Mouse (Mus musculus) forebrain, embryonic 14.5 days (tissue): ENCODE results near the gene Gsn. TPM values are rescaled to one million over a fixed set of nuclear protein-coding genes. Genes with fewer than 3 reads are reported as not detected.

Experiments
- ATAC-seq: fragments of 200-750 bp; cut with Nextera tagmentation; 2 replicates; pipeline ENCODE4 v1.8.0; 2017; ENCODE audit warnings: mild to moderate bottlenecking, moderate library complexity
- DNase-seq: peaks from one replicate; pipeline ENCODE4 v3.0.0-alpha.2; 2015; ENCODE audit warnings: low spot score
- H3K27ac ChIP-seq: fragments of 300-500 bp; sonication (generic); 2 replicates; pipeline ENCODE4 v1.5.1; 2014; ENCODE audit warnings: low read depth, mild to moderate bottlenecking, control low read depth, low read length, moderate library complexity
- H3K27me3 ChIP-seq: fragments of 300-500 bp; sonication (generic); replicated peaks from 2 replicates; pipeline ENCODE4 v1.6.1; 2014; ENCODE audit warnings: low read length, control low read depth, mixed read lengths; ENCODE audit not compliant: control insufficient read depth, insufficient read depth
- H3K36me3 ChIP-seq: fragments of 300-500 bp; sonication (generic); 2 replicates; pipeline ENCODE4 v1.6.1; 2014; ENCODE audit warnings: low read length, control low read depth; ENCODE audit not compliant: control insufficient read depth, insufficient read depth
- H3K4me1 ChIP-seq: fragments of 300-500 bp; sonication (generic); 2 replicates; pipeline ENCODE4 v1.6.1; 2014; ENCODE audit warnings: antibody characterized with exemption, low read length, control low read depth; ENCODE audit not compliant: control insufficient read depth, insufficient read depth
- H3K4me2 ChIP-seq: fragments of 300-500 bp; sonication (generic); 2 replicates; pipeline ENCODE4 v1.6.1; 2014; ENCODE audit warnings: mild to moderate bottlenecking, control low read depth, low read length
- H3K4me3 ChIP-seq: fragments of 300-500 bp; sonication (generic); 2 replicates; pipeline ENCODE4 v1.5.1; 2014; ENCODE audit warnings: low read depth, low read length, control low read depth
- H3K9ac ChIP-seq: fragments of 300-500 bp; sonication (generic); 2 replicates; pipeline ENCODE4 v1.6.1; 2014; ENCODE audit warnings: mild to moderate bottlenecking, low read length, control low read depth, moderate library complexity
- H3K9me3 ChIP-seq: fragments of 300-500 bp; sonication (generic); replicated peaks from 2 replicates; pipeline ENCODE4 v1.6.1; 2016; ENCODE audit warnings: low read length, control low read depth, mixed read lengths; ENCODE audit not compliant: control insufficient read depth
- WGBS: fragments of 180-500 bp; shearing (Covaris S2); extraction: QIAGEN DNeasy Blood & Tissue Kit; methylation state at CpG from one replicate; pipeline ENCODE4 v1.1.7; 2014; 5-methylcytosine and 5-hydroxymethylcytosine counted together
- polyA plus RNA-seq: library from polyadenylated mRNA; unstranded; fragments of >200 nt; fragmentation: Nextera tagmentation; extraction: Ambion mirVana; gene quantifications from 2 replicates; pipeline ENCODE4 v1.2.1, GENCODE M21; 2014

Gsn gene
- polyA plus RNA-seq, 1 experiment from 2014 or later = 22.5 TPM

DNA sequence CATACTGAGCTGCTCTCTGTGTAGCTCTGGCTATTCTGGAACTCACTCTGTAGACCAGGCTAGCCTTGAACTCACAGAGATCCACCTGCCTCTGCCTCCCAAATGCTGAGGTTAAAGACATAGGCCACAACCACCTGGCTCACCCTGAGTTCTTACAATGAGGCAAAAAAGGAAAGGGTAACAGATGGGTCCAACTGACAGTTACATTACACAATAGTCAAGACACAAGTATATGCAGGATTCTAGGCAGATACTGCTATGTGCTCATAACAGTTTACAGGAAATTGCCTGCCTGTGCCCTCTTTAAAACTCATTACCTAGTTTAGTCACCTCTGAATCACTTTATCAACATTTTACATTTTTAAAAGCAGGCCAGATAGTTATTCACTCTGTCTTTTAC is 77.5 kb downstream of the Gsn start:
- no peak overlapping the region for H3K4me2 ChIP-seq
- H3K36me3 ChIP-seq = no peaks in the 10 kb centered on the region
- H3K9me3 ChIP-seq = no peaks in the 10 kb centered on the region
- no peak overlapping the region for H3K9ac ChIP-seq
- DNase-seq (no peak), ATAC-seq (no peak)
- H3K4me1 ChIP-seq = peaks cover 7% of the 10 kb centered on the region; the same call in 1 of the 2 replicates
- H3K27me3 ChIP-seq = no peaks in the 10 kb centered on the region
- no peak overlapping the region for H3K27ac ChIP-seq
- H3K4me3 ChIP-seq = no peak overlapping the region

DNA sequence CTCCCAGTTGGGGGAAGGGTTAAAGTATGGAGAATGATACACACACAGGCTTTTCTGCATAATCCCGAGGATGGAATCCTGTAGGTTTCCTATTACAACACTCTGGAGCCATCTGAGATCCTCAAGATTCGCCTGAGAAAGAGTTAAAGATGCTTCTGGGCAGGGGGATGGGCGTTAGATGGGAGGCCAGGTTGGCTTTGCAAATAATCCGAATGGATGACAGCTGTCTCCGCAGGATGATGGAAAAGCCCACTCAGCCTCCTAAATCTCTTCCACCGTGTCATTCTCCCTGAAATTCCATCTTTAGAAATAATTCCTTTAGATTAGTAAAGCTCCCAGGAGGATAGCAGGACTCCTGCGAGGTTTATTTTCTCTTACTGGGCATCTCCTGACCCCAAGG is 79.4 kb downstream of the Gsn start:
- DNase-seq (no peak), ATAC-seq (no peak)
- Histone ChIP-seq H3K9ac (peak overlapping the region; percentile 72; the same call in 1 of the 2 replicates), H3K9me3 (no peaks in the 10 kb centered on the region), H3K4me2 (peak overlapping the region; percentile 98), H3K36me3 (no peaks in the 10 kb centered on the region), H3K4me3 (peak overlapping the region; percentile 62; the same call in 1 of the 2 replicates), H3K27me3 (no peaks in the 10 kb centered on the region), H3K4me1 (peaks cover 7% of the 10 kb centered on the region; the same call in 1 of the 2 replicates), H3K27ac (no peak overlapping the region)
- 9% methylated on average over 7 of the region's 7 CpGs for WGBS

DNA sequence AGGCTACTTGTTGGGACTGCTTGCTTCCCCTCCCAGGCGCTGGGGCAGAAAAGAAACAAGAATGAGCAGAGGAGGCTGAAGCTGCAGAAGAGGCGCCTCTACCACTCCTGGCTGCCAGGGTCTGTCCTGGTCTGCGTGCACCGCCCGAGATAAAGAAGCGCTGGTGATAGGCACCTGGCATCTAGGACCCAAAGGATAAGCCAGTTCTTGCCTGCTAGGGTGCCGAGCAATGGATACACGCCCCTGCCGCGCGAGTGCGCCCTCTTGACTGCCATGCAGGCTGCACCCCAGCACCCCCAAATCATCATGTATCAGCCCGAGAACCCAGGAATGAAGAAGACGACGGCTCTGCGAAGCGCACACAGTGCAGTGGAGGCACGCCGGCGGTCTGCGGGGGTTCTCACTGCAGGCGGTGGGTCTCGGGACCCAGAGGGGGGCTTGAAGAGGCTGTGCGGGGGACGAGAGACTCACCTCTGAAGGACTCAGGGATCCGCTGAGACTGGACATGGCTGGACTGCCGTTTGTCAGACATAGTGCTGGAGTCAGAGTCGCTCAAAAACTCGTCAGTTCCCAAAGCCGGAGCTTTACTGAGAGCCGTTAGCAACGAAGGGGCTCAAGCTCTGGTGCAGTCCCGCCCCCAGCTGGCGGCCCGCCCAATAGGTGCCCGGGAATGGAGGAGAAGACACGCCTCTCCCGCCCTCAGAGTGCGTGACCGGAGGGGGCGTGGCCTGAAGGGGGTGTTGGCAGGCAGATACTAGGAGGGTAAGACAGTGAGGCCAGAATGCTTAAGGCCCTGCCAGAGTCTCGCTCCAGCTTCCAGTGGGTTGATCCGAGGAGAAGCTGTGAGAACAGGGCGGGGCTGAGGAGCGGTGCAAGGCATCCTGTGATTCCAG is 80.5 kb downstream of the Gsn start, which contains the start of gene Stom:
Stom (minus strand) TSS at position 589 of the 893 bp plus-strand sequence.
- H3K9ac ChIP-seq = peak within 1 kb of the TSS; percentile 72
- no peaks in the 10 kb centered on the region for H3K9me3 ChIP-seq
- peak; percentile 99 for DNase-seq
- H3K36me3 ChIP-seq = no peaks in the 10 kb centered on the region
- peak within 1 kb of the TSS; percentile 62 for H3K4me3 ChIP-seq
- peak; percentile 99 for ATAC-seq
- H3K4me2 ChIP-seq = peak within 1 kb of the TSS; percentile 98
- H3K27ac ChIP-seq = peak within 1 kb of the TSS; percentile 39; the same call in 1 of the 2 replicates
- H3K27me3 ChIP-seq = no peaks in the 10 kb centered on the region
- under 1% methylated on average over 45 of the region's 45 CpGs for WGBS
- peaks cover 7% of the 10 kb centered on the region; the same call in 1 of the 2 replicates for H3K4me1 ChIP-seq

DNA sequence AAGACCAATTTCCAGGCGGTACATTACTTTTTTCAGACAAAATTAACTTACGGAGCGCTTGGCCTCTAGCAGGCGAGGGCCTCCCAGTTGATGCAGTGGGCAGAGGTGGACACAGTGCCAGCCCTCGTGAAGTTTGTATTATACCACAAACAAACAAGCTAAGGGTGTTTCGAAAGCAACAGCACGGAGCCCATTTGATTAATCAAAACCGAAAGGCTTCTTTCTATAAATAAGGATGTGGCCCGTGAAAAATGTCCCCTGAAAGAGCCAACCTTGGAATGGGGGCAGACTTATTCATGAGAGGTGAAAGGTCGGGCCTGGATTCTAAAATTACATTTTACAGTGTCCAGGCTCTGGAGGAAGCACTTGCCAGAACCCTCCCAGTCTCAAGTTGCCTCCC is 81.2 kb downstream of the Gsn start:
- no peak for ATAC-seq
- Histone ChIP-seq H3K4me2 (peak overlapping the region; percentile 98), H3K4me3 (peak overlapping the region; percentile 62), H3K27me3 (no peaks in the 10 kb centered on the region), H3K4me1 (peaks cover 7% of the 10 kb centered on the region; the same call in 1 of the 2 replicates), H3K27ac (no peak overlapping the region), H3K36me3 (no peaks in the 10 kb centered on the region), H3K9me3 (no peaks in the 10 kb centered on the region), H3K9ac (peak overlapping the region; percentile 72; the same call in 1 of the 2 replicates)
- no peak for DNase-seq
- WGBS = 46% methylated on average over 10 of the region's 10 CpGs

DNA sequence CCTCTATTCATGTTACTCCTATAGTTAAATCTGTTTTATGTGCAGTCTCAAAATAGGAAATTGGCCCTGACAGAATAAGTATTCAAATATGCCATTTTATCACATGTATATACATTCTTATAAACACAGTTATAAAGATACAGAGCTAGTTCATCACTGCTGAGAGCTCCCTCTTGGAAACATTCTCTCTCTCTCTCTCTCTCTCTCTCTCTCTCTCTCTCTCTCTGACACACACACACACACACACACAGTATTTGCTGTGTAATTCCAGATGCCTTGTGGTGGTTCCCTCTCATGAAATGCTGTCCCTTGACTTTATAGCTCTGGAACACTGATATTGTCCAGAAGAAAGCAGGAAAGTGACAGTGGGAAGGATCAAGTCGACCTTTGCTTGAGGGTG is 81.9 kb downstream of the Gsn start:
- no peak overlapping the region for H3K9ac ChIP-seq
- WGBS = 81% methylated on average over 1 of the region's 1 CpGs
- H3K36me3 ChIP-seq = no peaks in the 10 kb centered on the region
- H3K4me3 ChIP-seq = no peak overlapping the region
- ATAC-seq (no peak), DNase-seq (no peak)
- H3K9me3 ChIP-seq = no peaks in the 10 kb centered on the region
- peaks cover 7% of the 10 kb centered on the region; the same call in 1 of the 2 replicates for H3K4me1 ChIP-seq
- H3K4me2 ChIP-seq = no peak overlapping the region
- H3K27ac ChIP-seq = no peak overlapping the region
- H3K27me3 ChIP-seq = no peaks in the 10 kb centered on the region

DNA sequence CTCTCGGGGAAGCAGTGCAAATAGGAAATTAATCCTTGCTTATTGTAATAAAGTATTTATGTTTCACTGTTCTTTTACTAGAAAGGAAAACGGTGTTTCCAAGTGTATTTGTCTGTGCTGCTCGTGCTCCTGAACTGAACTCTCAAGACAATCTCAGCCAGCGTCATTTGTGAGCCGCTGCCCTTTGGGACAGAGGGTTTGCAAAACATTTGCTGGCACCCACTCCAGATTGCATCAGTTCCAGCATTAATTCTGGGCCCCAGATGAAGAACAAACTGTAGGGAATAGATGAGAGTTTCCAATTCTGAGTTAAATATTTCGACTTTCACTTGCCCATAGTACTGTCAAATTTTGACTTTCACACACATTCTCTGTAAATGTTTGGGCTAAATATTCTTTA is 82.5 kb downstream of the Gsn start:
- Histone ChIP-seq H3K4me3 (no peak overlapping the region), H3K27me3 (no peaks in the 10 kb centered on the region), H3K4me2 (no peak overlapping the region), H3K9ac (no peak overlapping the region), H3K9me3 (no peaks in the 10 kb centered on the region), H3K36me3 (no peaks in the 10 kb centered on the region), H3K4me1 (peaks cover 7% of the 10 kb centered on the region; the same call in 1 of the 2 replicates), H3K27ac (no peak overlapping the region)
- DNase-seq (no peak), ATAC-seq (no peak)
- 87% methylated on average over 6 of the region's 6 CpGs for WGBS

DNA sequence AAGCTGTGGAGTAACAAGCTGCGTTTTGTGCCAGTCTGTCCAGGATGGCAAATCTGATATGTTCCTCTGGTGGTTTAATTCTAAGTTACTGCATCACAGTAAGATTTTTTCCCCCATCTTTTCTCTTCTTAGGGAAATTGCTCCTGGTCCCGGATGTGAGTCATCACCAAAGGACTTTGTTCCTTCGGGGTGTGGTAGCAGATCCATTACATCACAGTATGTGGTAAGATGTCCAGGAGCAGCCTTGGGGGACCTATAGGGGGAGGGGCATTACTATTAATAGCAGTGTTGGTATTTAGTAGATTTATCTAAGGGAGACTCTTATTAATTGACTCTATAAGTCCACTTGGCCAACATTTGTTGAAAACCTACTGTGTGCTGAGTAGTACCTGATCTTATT is 86.4 kb downstream of the Gsn start:
- Histone ChIP-seq H3K27ac (no peak overlapping the region), H3K4me1 (no peaks in the 10 kb centered on the region), H3K36me3 (no peaks in the 10 kb centered on the region), H3K27me3 (no peaks in the 10 kb centered on the region), H3K4me3 (no peak overlapping the region), H3K4me2 (no peak overlapping the region), H3K9ac (no peak overlapping the region), H3K9me3 (no peaks in the 10 kb centered on the region)
- no peak for ATAC-seq
- 87% methylated on average over 3 of the region's 3 CpGs for WGBS
- no peak for DNase-seq

DNA sequence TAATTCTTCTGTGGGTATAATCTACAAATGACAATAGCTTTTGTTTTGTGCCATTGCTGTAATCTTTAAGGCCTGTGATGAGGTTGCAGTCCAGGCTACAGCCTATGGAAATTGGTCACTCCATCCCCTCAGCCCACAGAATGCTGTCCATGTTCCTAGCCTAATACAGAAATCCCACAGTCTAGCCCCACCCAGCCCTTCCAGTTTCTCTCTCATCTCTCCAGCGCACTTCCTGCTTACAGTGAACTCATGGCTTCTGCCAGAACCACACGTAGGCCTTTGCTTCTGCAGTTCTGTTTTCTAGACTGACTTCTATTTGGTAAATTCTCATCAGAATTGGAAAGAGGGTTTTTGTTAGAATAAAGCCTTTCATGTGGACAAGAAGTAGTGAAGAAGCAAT is 89.8 kb downstream of the Gsn start:
- ATAC-seq = no peak
- no peaks in the 10 kb centered on the region for H3K27me3 ChIP-seq
- no peak overlapping the region for H3K4me2 ChIP-seq

DNA sequence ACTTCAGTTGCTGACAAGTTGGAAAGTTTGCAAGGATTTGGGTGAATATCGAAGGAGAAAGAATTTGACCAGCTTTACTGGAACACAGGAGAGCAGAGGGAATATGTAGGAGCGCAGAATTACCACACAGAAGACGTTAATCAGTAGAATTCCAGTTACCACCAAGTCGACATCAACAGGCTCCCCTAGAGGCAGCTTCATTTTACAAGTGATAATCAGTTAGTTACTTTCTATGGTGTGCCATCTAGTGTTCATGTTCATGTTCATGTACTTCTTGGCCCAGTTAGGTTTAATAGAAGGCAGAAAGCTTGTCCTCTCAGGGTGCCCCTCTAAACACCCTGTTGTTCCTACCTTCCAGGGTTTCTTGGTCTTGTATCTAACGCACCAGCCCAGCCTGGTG is 93.0 kb downstream of the Gsn start:
- WGBS = 57% methylated on average over 5 of the region's 5 CpGs
- DNase-seq (peak; percentile 64), ATAC-seq (no peak)
- Histone ChIP-seq H3K36me3 (no peaks in the 10 kb centered on the region), H3K27me3 (no peaks in the 10 kb centered on the region), H3K9ac (no peak overlapping the region), H3K27ac (no peak overlapping the region), H3K4me1 (no peaks in the 10 kb centered on the region), H3K4me3 (no peak overlapping the region), H3K9me3 (no peaks in the 10 kb centered on the region), H3K4me2 (no peak overlapping the region)

More for the DNA sequence above, 89.8 kb downstream of the Gsn start:
- WGBS = 82% methylated on average over 2 of the region's 2 CpGs
- Histone ChIP-seq H3K36me3 (no peaks in the 10 kb centered on the region), H3K4me1 (no peaks in the 10 kb centered on the region), H3K9me3 (no peaks in the 10 kb centered on the region), H3K4me3 (no peak overlapping the region), H3K27ac (no peak overlapping the region), H3K9ac (no peak overlapping the region)
- DNase-seq = no peak
